Mouse (Mus musculus): ENCODE measurements around the gene Hacd3. TPM values are rescaled to one million over a fixed set of nuclear protein-coding genes. Genes with fewer than 3 reads are reported as not detected.
A peak's percentile ranks its signal among the peaks of the same experiment; 100 is the strongest.
"Not testable (repeated sequence)": the region's sequence is repeated elsewhere in the genome, so short reads cannot be mapped to it uniquely, and the experiment has no call there.

The Hacd3 gene
- polyA plus RNA-seq, 1 experiment from 2014 or later, result 90.2 TPM

DNA sequence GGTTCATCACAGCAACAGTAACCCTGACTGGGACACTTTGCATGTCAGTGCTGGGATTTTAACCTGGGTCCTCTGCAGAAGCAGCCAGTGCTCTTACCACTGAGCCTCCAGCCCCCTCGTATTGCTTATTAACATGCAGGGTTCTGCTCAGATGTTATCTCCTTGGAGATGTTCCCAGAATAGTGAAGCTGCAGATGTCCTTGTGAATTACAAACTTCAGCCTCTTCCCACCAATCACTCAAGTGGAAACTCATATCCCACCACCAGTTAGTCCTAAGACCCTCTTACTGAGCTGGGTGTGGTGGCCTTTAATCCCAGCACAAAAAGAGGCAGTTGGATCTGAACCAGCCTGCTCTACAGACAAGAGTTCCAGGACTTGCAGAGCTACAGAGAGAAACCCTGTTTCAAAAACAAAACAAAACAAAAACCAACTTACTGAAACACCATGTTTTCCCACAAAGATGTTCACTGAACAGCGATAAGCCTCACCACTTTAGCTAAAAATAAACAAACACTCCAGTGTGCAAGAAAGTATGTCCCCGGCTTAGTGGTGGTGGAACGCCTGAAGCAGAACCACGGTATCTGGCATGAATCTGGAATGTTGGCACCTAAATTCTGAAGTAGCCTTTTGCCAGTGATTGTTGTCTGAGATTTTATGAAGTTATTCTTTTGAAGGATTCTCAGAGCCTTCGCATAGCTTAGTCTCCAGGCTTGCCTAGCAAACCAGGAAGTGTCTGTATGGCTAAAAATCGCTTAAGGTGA lies 5.9 kb downstream of the Hacd3 start:
- H3K9me3 ChIP-seq, result no peaks in the 10 kb centered on the region
- H3K27me3 ChIP-seq (replicated peaks), result no peaks in the 10 kb centered on the region
- no peak for ATAC-seq
- H3K4me3 ChIP-seq (replicated peaks), result no peak overlapping the region
- no peak overlapping the region for H3K9ac ChIP-seq
- H3K36me3 ChIP-seq, result no peaks in the 10 kb centered on the region
- H3K27ac ChIP-seq, result no peak overlapping the region
- 54% methylated on average over 7 of the region's 7 CpGs for WGBS
- H3K4me1 ChIP-seq (replicated peaks), result peaks cover 23% of the 10 kb centered on the region
- H3K4me2 ChIP-seq (replicated peaks), result no peak overlapping the region

DNA sequence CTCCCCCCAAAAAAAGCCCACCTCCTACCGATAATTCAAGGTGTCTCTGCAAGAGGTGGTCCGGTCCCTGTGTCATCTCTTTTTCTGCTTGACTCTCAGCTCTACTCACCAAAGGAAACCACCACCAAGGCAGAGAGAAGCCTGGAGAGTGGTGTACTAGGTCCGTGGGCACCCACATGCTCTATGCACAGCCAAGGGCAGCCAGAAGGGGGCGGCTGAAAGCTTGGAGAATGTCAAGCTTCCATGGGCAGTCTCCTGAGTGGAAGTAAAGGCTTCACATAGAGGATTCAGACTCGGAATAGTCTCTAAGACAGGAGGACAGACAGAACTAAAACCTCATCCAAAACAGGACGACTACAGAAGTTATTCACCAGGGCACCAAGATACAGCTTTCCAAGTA lies 10.2 kb downstream of the Hacd3 start:
- H3K9ac ChIP-seq, result no peak overlapping the region
- H3K4me3 ChIP-seq (replicated peaks), result no peak overlapping the region
- peaks cover 3% of the 10 kb centered on the region for H3K4me1 ChIP-seq (replicated peaks)
- WGBS, result 59% methylated on average over 6 of the region's 6 CpGs
- H3K9me3 ChIP-seq, result no peaks in the 10 kb centered on the region
- no peak for ATAC-seq
- no peaks in the 10 kb centered on the region for H3K27me3 ChIP-seq (replicated peaks)
- no peak overlapping the region for H3K27ac ChIP-seq
- H3K4me2 ChIP-seq (replicated peaks), result no peak overlapping the region
- H3K36me3 ChIP-seq, result peaks cover under 1% of the 10 kb centered on the region; the same call in 1 of the 2 replicates

DNA sequence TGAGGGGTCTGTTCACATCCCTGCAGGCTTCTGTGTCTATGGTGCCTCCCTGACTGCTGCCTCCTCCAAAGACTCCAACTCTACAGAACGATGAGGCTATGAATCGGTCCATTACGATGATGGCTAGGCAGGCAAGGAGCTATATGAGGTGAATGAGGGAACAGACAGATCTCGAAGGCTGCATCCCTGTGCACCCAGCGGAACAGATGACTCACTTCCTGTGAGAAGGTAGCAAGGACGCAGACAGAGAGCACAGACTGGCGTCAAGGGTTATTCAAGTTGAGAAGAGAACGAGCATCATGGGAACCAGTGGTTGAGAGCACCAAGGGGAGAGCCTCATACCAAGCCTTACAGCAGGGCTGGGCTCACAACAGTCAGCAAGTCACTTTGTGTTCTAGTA lies 10.9 kb downstream of the Hacd3 start:
- no peaks in the 10 kb centered on the region for H3K27me3 ChIP-seq (replicated peaks)
- no peak overlapping the region for H3K27ac ChIP-seq
- H3K4me2 ChIP-seq (replicated peaks), result no peak overlapping the region
- H3K4me3 ChIP-seq (replicated peaks), result no peak overlapping the region
- no peaks in the 10 kb centered on the region for H3K4me1 ChIP-seq (replicated peaks)
- H3K9ac ChIP-seq, result no peak overlapping the region
- H3K36me3 ChIP-seq, result peaks cover 3% of the 10 kb centered on the region
- no peaks in the 10 kb centered on the region for H3K9me3 ChIP-seq
- ATAC-seq, result no peak
- 79% methylated on average over 8 of the region's 8 CpGs for WGBS

DNA sequence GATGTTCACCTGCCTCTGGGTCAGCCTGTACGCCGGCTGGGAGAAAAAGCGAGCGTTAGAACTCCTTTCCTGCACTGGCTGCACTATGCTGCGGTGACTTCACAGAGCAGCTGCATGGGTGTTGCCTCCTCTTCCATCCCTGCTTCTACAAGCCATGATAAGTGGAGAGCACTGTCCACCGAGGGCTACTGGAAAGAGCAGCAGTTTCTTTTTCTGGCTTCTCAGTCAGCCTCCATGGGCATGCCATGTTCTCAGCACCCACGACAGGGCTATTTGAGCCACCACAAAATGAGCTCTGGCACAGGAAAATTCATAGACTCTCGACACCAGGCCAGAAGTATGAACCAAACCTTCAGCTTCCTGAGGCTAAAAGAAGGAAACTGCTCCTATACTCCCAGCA lies 15.8 kb downstream of the Hacd3 start:
- Histone ChIP-seq H3K27ac (no peak overlapping the region), H3K9ac (no peak overlapping the region), H3K36me3 (peaks cover 20% of the 10 kb centered on the region), H3K27me3 (replicated peaks) (no peaks in the 10 kb centered on the region), H3K4me3 (replicated peaks) (no peak overlapping the region), H3K4me1 (replicated peaks) (no peaks in the 10 kb centered on the region), H3K9me3 (no peaks in the 10 kb centered on the region), H3K4me2 (replicated peaks) (no peak overlapping the region)
- ATAC-seq, result no peak
- WGBS, result 92% methylated on average over 8 of the region's 8 CpGs

DNA sequence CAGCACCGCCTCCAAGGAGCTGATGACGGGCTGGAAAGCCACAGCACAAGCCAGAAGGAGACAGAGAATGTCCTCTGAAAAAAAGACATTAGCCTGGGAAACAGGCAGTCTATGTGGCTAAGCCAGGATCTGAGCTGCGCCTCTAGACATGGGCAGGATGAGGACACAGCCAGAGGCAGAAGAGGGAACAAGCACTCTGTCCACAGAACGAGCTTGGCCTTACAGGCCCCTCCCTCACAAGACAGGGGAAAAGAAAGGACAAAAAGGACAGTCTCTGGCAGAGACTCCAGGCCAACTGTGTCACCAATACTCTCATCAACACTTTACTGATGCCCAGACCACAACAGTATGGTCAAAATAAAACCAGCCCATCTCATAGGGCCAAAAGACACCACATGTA lies 20.0 kb downstream of the Hacd3 start:
- no peak for ATAC-seq
- Histone ChIP-seq H3K4me2 (replicated peaks) (no peak overlapping the region), H3K27me3 (replicated peaks) (no peaks in the 10 kb centered on the region), H3K9ac (no peak overlapping the region), H3K4me1 (replicated peaks) (no peaks in the 10 kb centered on the region), H3K4me3 (replicated peaks) (no peak overlapping the region), H3K9me3 (no peaks in the 10 kb centered on the region), H3K36me3 (peaks cover 26% of the 10 kb centered on the region), H3K27ac (no peak overlapping the region)
- WGBS, result 75% methylated on average over 4 of the region's 4 CpGs

DNA sequence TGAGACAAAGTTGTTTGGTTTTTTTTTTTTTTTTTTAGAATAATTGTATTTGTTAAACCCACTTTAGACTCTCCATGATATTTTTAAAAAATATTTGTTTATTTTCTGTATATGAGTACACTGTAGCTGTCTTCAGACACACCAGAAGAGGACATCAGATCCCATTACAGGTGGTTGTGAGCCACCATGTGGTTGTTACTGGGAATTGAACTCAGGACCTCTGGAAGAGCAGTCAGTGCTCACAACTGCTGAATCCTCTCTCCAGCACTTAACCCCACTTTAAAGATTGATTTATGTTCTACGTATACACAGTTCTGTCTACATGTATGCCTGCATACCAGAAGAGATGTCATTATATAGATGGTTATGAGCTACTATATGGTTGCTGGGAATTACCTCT lies 26.0 kb downstream of the Hacd3 start:
- WGBS, result 84% methylated on average over 1 of the region's 1 CpGs
- ATAC-seq; H3K27ac ChIP-seq; H3K4me3 ChIP-seq (replicated peaks); H3K9ac ChIP-seq; H3K9me3 ChIP-seq; H3K4me2 ChIP-seq (replicated peaks); H3K27me3 ChIP-seq (replicated peaks); H3K4me1 ChIP-seq (replicated peaks): not testable (repeated sequence)
- H3K36me3 ChIP-seq, result peaks cover 12% of the 10 kb centered on the region

DNA sequence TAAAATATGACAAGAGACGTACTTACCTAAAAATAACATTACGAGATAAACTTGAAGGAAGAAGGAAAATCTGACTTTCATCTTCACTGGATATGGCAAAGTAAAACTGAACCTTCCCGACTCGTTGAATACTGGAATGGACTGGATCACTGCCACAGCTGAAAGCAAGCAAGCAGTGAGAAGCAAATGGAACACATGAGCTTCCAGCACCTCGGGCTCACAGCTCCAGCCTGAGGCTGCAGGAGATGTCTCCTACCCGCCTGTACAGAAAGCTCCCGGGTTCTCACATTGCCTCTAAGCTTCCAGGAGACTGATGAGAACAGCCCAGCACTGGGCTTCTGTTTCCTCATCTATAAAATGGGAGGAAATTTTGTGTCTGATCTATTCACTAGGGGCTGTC lies 31.2 kb downstream of the Hacd3 start:
- Histone ChIP-seq H3K9ac (no peak overlapping the region), H3K27me3 (replicated peaks) (no peaks in the 10 kb centered on the region), H3K4me2 (replicated peaks) (no peak overlapping the region), H3K4me1 (replicated peaks) (no peaks in the 10 kb centered on the region), H3K9me3 (no peaks in the 10 kb centered on the region), H3K36me3 (peaks cover 15% of the 10 kb centered on the region), H3K4me3 (replicated peaks) (no peak overlapping the region), H3K27ac (no peak overlapping the region)
- no peak for ATAC-seq
- WGBS, result 89% methylated on average over 7 of the region's 7 CpGs

DNA sequence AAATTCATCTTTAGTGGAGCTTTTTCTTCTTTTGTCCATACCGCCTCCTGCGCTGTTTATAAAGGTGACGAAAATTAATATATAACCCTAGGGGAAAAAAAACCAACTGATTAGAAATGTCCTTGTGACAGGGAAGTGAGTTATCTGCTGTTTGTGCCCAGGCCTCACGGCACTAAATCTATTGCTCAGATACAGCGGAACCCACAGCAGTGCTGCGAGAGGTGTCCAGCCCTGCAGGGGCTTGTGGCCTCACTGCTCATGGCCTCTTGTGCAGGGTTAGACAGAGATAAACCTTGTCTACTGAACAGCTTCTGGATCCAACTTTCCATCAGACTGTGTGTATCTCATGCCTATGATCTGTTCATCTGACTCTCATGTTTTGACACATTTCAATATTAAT lies 33.0 kb downstream of the Hacd3 start:
- H3K36me3 ChIP-seq, result peaks cover 19% of the 10 kb centered on the region
- WGBS, result 65% methylated on average over 6 of the region's 6 CpGs
- peak; percentile 53; the same call in 1 of the 2 replicates for ATAC-seq

DNA sequence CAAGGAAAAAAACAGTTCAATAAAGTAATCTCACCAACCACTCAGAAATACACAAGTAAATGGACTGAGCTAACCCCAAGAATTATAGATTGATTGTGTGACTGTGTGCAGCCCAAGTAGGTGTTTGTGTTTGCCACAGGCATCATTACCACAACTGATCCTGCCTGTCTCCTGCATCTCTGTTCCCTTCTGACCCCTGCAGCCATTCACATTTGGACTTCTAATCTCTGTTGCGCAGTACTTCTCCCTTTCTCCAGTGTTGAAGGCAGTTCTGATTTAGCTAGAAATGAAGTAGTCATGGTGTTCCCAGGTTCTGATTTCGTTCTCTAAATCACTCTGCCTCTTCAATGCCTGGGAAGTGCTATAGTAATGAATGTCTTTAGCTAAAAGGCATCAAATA lies 33.8 kb downstream of the Hacd3 start:
- H3K4me2 ChIP-seq (replicated peaks), result no peak overlapping the region
- no peak overlapping the region for H3K9ac ChIP-seq
- H3K27ac ChIP-seq, result no peak overlapping the region
- no peaks in the 10 kb centered on the region for H3K27me3 ChIP-seq (replicated peaks)
- no peaks in the 10 kb centered on the region for H3K4me1 ChIP-seq (replicated peaks)
- no peaks in the 10 kb centered on the region for H3K9me3 ChIP-seq
- H3K36me3 ChIP-seq, result peaks cover 19% of the 10 kb centered on the region
- WGBS, result 94% methylated on average over 2 of the region's 2 CpGs
- no peak overlapping the region for H3K4me3 ChIP-seq (replicated peaks)
- ATAC-seq, result no peak

More for the DNA sequence above, 33.0 kb downstream of the Hacd3 start:
- Histone ChIP-seq H3K4me1 (replicated peaks) (no peaks in the 10 kb centered on the region), H3K4me2 (replicated peaks) (no peak overlapping the region), H3K4me3 (replicated peaks) (no peak overlapping the region), H3K9ac (no peak overlapping the region), H3K27ac (no peak overlapping the region), H3K9me3 (no peaks in the 10 kb centered on the region), H3K27me3 (replicated peaks) (no peaks in the 10 kb centered on the region)

DNA sequence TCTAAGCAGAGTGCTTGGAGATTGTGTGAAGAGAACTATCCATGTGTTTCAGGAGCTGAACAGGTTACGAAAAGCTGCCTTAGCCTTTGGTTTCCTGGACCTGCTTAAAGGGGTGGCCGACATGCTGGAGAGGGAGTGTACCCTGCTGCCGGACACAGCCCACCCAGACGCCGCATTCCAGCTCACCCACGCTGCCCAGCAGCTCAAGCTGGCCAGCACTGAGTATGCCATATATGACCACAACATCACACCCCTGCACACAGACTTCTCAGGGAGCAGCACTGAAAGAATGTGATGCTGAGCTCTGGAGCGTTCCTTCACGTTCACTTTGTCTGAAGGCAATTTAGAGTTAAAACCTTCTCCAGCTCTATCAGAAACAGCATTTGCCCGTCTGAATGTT lies 35.7 kb downstream of the Hacd3 start:
- ATAC-seq, result no peak
- Histone ChIP-seq H3K9ac (no peak overlapping the region), H3K4me2 (replicated peaks) (no peak overlapping the region), H3K27ac (no peak overlapping the region), H3K9me3 (no peaks in the 10 kb centered on the region), H3K4me1 (replicated peaks) (no peaks in the 10 kb centered on the region), H3K27me3 (replicated peaks) (no peaks in the 10 kb centered on the region), H3K36me3 (peaks cover 32% of the 10 kb centered on the region), H3K4me3 (replicated peaks) (no peak overlapping the region)
- WGBS, result 86% methylated on average over 9 of the region's 9 CpGs

DNA sequence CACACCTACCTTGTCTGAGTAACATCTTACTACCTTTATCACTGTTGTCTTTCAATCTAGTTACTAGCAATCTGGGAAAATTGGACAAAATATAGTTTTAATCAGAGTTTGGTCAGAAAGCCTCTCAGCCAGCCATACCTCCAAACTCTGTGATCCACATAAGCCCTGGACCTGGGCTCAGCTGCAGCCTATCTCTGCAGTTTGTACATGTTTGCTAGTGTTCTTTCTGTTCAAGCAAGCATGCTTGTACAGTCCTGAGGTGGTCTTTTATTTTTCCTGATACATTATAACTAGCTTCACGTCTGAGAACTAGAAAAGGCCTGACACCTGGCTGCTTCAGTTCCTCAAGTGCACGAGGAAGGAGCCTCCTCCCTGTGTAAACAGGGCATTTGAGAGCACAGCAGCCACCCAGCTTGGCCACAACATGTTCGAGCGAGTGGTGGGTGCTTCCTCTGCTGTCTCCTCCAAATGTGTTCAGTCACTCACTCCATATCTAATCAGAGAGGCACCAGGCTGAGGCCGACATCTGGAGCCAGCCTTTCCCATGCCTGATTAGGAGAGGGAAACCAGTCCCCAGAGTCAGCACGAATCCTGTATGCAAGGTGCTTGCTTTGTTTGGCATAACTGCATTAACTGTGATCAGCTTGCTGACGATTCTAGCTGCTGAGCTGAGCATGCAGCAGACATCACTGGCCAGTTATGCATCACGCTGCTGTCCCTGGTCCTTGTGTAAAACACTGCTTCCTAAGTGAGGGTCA lies 36.3 kb downstream of the Hacd3 start:
- Histone ChIP-seq H3K4me1 (replicated peaks) (no peaks in the 10 kb centered on the region), H3K27ac (no peak overlapping the region), H3K9me3 (no peaks in the 10 kb centered on the region), H3K4me3 (replicated peaks) (no peak overlapping the region), H3K9ac (no peak overlapping the region), H3K27me3 (replicated peaks) (no peaks in the 10 kb centered on the region), H3K4me2 (replicated peaks) (no peak overlapping the region), H3K36me3 (peaks cover 34% of the 10 kb centered on the region)
- 69% methylated on average over 8 of the region's 8 CpGs for WGBS
- ATAC-seq, result peak; percentile 25; the same call in 1 of the 2 replicates

DNA sequence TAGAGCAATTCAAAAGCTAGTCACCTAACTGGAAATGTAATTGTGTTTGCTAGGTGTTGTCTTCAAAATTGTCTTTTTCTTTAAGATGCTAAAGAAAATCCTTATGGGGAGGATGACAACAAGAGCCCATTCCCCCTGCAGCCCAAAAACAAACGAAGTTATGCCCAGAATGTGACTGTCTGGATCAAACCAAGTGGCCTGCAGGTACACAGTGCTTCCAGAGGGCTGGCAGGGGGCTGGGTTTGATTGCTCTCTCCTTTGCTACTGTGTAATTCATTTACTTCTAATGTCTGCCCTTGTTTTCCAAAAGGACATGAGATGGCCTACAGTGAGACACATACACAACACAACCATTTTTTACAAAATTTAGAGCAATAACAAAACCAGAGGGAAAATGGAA lies 39.6 kb downstream of the Hacd3 start:
- Histone ChIP-seq H3K27ac (no peak overlapping the region), H3K4me3 (replicated peaks) (no peak overlapping the region), H3K9me3 (no peaks in the 10 kb centered on the region), H3K27me3 (replicated peaks) (no peaks in the 10 kb centered on the region), H3K4me2 (replicated peaks) (no peak overlapping the region), H3K36me3 (peaks cover 52% of the 10 kb centered on the region), H3K4me1 (replicated peaks) (no peaks in the 10 kb centered on the region), H3K9ac (no peak overlapping the region)
- no peak for ATAC-seq
- 74% methylated on average over 1 of the region's 1 CpGs for WGBS

DNA sequence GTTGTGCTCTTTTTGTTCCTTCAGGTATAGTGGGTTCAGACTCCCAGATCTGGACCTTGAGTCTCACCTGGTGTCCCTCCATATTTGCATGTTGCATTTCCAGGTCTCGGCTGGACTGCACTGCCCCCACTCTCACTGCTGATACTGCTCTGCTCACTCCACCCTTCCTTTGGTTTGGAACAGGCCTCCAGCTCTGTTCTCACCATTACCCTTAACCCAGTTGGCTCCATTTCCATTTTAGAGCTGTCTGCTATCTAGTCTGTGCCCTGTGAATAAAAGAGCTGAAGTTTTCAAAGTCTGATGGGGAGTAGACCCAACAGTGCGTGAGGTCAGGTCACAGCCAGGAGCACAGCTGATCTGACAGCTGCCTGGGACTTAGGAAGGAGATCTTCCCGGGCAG lies 40.9 kb downstream of the Hacd3 start:
- H3K4me1 ChIP-seq (replicated peaks), result no peaks in the 10 kb centered on the region
- H3K4me2 ChIP-seq (replicated peaks), result no peak overlapping the region
- H3K9ac ChIP-seq, result no peak overlapping the region
- no peak for ATAC-seq
- peaks cover 51% of the 10 kb centered on the region for H3K36me3 ChIP-seq
- no peak overlapping the region for H3K27ac ChIP-seq
- WGBS, result 71% methylated on average over 3 of the region's 3 CpGs
- H3K27me3 ChIP-seq (replicated peaks), result no peaks in the 10 kb centered on the region
- no peak overlapping the region for H3K4me3 ChIP-seq (replicated peaks)
- H3K9me3 ChIP-seq, result no peaks in the 10 kb centered on the region
